Mouse (Mus musculus): ENCODE measurements around the gene Prpsap1. TPM values are rescaled to one million over a fixed set of nuclear protein-coding genes. Genes with fewer than 3 reads are reported as not detected.

Prpsap1 gene
- polyA plus RNA-seq, 1 experiment from 2014 or later, result 45.1 TPM

DNA sequence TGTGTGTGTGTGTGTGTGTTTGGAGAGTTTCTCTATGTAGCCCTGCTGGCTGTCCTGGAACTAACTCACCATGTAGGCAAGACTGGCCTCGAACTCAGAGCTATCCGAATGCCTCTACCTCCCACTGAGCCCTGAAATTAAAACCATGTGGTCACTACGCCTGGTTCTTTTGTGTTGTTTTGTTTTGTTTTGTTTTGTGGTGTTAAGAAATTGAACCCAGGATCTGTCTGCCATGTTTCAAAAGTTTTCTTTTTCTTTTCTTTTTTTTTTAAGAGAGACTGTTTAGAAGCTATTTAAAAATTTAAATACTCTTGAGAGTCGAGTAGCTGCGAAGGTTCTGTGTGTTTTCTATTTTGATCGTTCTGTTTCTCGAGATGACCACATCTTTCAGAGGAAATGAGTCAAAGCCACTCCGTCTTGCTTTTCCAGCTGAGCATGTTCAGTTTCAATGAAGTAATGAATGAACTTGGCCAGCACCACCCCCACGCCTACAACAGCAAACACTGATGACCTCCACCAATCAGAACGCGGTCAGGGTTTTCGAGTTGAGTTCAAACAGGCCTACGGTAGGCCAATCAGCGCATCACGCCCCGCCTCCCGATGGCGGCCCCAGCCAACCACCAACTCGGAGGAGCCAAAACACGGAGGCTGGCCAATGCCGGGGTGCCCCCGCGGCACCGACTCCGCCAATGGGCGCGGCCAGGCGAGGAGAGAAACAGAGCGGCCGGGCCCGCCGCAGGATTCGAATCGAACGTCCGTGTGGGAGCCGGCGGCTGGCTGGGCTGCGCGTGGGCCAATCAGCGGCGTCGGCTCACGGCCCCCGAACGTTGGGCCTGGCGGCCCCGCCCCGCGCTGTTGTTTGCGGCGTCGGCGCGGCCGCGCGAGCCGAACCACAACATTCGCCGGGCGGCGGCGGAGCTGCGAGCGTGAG lies 60.4 kb downstream of the Prpsap1 start, which contains the start of gene Ubald2:
Gene Ubald2, plus strand, starts transcription at position 739 of the 931 bp plus-strand sequence.
- ATAC-seq (ENCODE audit: insufficient read depth), result peak; percentile 96
- Histone ChIP-seq H3K9me3 (replicated peaks) (no peaks in the 10 kb centered on the region), H3K4me3 (replicated peaks) (peak within 1 kb of the TSS; percentile 92), H3K27ac (replicated peaks) (peak within 1 kb of the TSS; percentile 94), H3K4me1 (replicated peaks) (peaks cover 72% of the 10 kb centered on the region), H3K4me2 (peak within 1 kb of the TSS; percentile 73), H3K36me3 (replicated peaks) (peaks cover 25% of the 10 kb centered on the region), H3K9ac (peak within 1 kb of the TSS; percentile 96), H3K27me3 (no peaks in the 10 kb centered on the region)
- 3% methylated on average over 64 of the region's 66 CpGs for WGBS (ENCODE audit: insufficient replicate concordance)

DNA sequence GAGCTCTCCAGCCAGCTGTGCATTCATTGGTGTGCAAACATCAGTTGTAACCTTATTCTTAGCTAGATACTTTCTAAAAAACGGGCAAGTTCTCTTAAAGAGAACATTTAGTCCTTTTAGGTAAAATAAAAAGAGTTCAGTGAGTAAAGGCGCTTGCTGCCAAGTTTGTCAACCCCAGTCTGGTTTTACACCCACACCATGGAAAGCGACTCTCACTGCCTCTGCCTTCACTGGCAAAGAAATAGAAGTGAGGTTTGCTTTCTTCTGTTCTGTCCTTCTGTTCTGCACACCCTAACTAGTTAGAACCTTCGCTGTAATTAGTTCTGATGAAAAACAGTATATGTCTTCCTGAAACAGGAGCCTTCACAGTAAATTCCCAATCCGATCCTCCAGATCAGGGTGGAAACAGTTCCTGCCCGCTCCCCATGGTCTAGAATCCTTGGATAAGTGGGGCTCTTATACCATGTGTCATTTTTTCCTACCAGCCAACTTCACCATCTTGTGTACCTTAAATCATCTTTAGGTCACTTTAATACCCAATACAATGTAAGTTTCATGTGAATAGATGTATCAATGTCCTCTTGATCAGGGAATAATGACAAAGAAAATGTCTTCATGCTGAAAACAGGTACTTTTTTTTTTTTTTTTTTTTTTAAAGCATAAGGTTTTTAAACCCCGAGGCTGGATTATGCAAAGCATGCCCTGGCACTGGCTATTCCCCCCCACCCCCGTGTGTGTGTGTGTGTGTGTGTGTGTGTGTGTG lies 61.2 kb downstream of the Prpsap1 start:
- H3K4me1 ChIP-seq (replicated peaks), result peaks cover 76% of the 10 kb centered on the region
- peak overlapping the region; percentile 73; the same call in 1 of the 2 replicates for H3K27ac ChIP-seq (replicated peaks)
- no peaks in the 10 kb centered on the region for H3K9me3 ChIP-seq (replicated peaks)
- peak overlapping the region; percentile 63 for H3K4me2 ChIP-seq
- 62% methylated on average over 8 of the region's 8 CpGs for WGBS (ENCODE audit: insufficient replicate concordance)
- H3K36me3 ChIP-seq (replicated peaks), result peaks cover 21% of the 10 kb centered on the region
- no peak overlapping the region for H3K9ac ChIP-seq
- no peak for ATAC-seq (ENCODE audit: insufficient read depth)
- H3K4me3 ChIP-seq (replicated peaks), result peak overlapping the region; percentile 30
- no peaks in the 10 kb centered on the region for H3K27me3 ChIP-seq

GRCm38 (mm10) chr11:116432127-116432526 lies 61.9 kb downstream of the Prpsap1 start:
- Histone ChIP-seq H3K9me3 (replicated peaks) (no peaks in the 10 kb centered on the region), H3K4me3 (replicated peaks) (no peak overlapping the region), H3K4me2 (no peak overlapping the region), H3K4me1 (replicated peaks) (peaks cover 69% of the 10 kb centered on the region), H3K36me3 (replicated peaks) (peaks cover 15% of the 10 kb centered on the region), H3K27ac (replicated peaks) (peak overlapping the region; percentile 15; the same call in 1 of the 2 replicates), H3K27me3 (no peaks in the 10 kb centered on the region), H3K9ac (no peak overlapping the region)
- ATAC-seq (ENCODE audit: insufficient read depth), result no peak
- 58% methylated on average over 6 of the region's 6 CpGs for WGBS (ENCODE audit: insufficient replicate concordance)

GRCm38 (mm10) chr11:116431428-116432077 lies 62.4 kb downstream of the Prpsap1 start:
- Histone ChIP-seq H3K36me3 (replicated peaks) (peaks cover 9% of the 10 kb centered on the region), H3K4me2 (peak overlapping the region; percentile 56), H3K9ac (peak overlapping the region; percentile 43; the same call in 1 of the 2 replicates), H3K27me3 (no peaks in the 10 kb centered on the region), H3K27ac (replicated peaks) (0 out of 2 replicates have a peak overlapping the region, but pooled peaks have one; percentile 77), H3K4me1 (replicated peaks) (peaks cover 64% of the 10 kb centered on the region), H3K4me3 (replicated peaks) (0 out of 2 replicates have a peak overlapping the region, but pooled peaks have one; percentile 7), H3K9me3 (replicated peaks) (no peaks in the 10 kb centered on the region)
- 64% methylated on average over 11 of the region's 11 CpGs for WGBS (ENCODE audit: insufficient replicate concordance)
- no peak for ATAC-seq (ENCODE audit: insufficient read depth)

DNA sequence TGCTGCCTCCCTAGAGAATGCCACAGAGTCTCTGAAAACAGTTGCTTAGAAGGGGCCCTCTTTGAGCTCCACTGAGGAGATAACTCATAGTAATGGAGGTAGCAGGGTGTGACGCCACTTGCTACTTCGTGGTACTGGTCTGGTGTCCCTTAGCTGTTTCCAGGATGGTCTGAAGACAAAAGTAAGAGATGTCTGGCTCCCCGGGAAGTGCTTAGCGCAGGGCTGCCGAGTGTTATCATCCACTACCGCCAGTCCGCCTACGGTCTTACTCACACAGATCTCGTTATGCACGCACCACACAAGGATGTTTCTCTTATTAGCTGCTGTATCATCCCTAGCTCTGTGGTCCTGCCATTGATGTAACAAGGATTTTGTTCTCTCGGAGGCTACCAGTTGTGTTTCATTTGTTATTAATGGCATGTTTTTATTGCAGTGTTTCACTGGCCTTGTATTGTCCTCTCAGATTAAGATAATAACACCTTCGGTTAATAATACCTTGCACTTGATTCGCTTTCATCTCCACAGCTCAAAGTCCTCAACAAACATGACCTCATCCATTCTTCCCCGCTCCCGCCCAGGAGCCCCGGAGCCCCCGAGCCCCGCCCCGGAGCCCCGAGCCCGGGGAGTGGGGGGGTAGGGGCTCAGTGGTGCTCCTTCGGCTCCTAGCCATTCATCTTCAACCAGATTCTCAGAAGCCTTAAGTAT lies 63.1 kb downstream of the Prpsap1 start:
- H3K4me3 ChIP-seq (replicated peaks), result peak overlapping the region; percentile 7; the same call in 1 of the 2 replicates
- peaks cover 2% of the 10 kb centered on the region; the same call in 1 of the 2 replicates for H3K36me3 ChIP-seq (replicated peaks)
- 33% methylated on average over 22 of the region's 22 CpGs for WGBS (ENCODE audit: insufficient replicate concordance)
- H3K4me2 ChIP-seq, result peak overlapping the region; percentile 56
- no peaks in the 10 kb centered on the region for H3K27me3 ChIP-seq
- H3K4me1 ChIP-seq (replicated peaks), result peaks cover 57% of the 10 kb centered on the region
- H3K9me3 ChIP-seq (replicated peaks), result no peaks in the 10 kb centered on the region
- no peak for ATAC-seq (ENCODE audit: insufficient read depth)
- H3K9ac ChIP-seq, result peak overlapping the region; percentile 43; the same call in 1 of the 2 replicates
- H3K27ac ChIP-seq (replicated peaks), result peak overlapping the region; percentile 77

DNA sequence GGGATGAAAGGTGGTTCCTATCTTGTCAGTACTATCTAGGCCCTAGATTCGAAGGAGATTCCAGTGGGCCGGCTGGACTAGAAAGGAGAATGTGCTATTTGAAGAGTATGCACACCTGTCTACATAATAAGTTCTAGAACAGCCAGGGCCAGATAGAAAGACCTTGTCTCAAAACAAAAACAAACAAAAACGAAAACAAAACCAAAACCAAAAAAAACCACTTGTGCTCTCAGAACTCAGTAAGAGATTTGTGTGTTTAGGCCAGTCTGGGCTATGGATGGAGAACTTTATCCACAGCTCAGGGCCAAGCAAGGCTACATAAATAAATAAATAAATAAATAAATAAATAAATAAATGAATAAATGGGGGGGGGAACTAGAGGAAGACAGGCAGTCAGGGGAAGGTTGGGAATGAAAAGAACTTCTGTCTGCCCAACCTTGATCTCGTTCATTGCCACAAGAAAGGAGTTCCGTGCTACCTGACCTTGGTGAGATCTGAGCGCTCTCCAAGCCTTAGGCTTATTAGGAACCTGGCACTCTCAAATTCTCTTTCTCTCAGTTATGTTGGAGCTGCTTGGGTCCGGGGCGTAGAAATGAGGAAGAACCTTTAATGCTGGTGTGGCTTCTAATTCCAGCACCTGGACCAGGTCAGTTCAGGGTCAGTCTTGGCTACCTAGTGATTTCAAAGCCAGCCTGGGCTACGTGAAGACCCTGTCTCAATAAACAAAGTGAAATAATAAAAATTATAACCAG lies 64.0 kb downstream of the Prpsap1 start:
- peak overlapping the region; percentile 77 for H3K27ac ChIP-seq (replicated peaks)
- no peaks in the 10 kb centered on the region for H3K27me3 ChIP-seq
- H3K9me3 ChIP-seq (replicated peaks), result no peaks in the 10 kb centered on the region
- peak overlapping the region; percentile 43; the same call in 1 of the 2 replicates for H3K9ac ChIP-seq
- no peak for ATAC-seq (ENCODE audit: insufficient read depth)
- peaks cover 53% of the 10 kb centered on the region for H3K4me1 ChIP-seq (replicated peaks)
- H3K36me3 ChIP-seq (replicated peaks), result no peaks in the 10 kb centered on the region
- H3K4me2 ChIP-seq, result peak overlapping the region; percentile 56
- H3K4me3 ChIP-seq (replicated peaks), result peak overlapping the region; percentile 7; the same call in 1 of the 2 replicates
- 69% methylated on average over 9 of the region's 9 CpGs for WGBS (ENCODE audit: insufficient replicate concordance)

GRCm38 (mm10) chr11:116428872-116429859 lies 64.8 kb downstream of the Prpsap1 start:
- 31% methylated on average over 12 of the region's 13 CpGs for WGBS (ENCODE audit: insufficient replicate concordance)

DNA sequence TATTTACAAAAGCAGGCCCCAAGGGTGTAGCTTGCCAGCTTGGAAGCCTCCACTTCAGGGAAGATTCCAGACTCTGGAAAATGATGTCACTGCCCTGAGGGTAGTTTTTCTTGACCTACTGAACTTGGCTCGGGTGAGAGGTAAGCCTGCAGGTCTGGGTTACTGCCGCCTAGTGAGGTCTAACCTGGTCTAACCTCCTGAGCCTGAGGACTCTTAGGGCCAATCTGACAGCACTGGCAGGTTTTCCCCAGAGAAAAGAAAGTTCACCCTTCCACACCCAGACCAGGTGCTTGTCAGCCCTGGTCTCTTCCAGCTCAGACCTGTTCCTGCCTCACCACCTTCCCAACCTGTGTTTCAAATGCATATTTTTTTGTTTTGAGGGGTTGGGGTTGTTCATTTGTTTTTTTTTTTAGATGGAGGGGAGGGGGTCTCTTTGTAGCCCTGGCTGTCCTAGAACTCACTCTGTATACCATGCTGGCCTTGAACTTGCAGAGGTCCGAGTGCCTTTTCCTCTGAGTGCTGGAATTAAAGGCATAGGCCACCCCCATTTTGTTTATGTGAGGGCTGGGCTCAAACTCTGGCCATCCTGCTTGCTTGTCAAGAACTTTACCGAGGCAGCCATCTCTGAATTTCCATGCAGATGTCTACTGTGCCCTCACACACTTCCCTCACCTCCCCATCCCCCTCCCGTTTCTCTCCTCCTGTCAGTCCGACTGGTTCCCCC lies 67.0 kb downstream of the Prpsap1 start:
- no peaks in the 10 kb centered on the region for H3K27me3 ChIP-seq
- 58% methylated on average over 6 of the region's 6 CpGs for whole genome bisulfite sequencing (ENCODE audit: insufficient replicate concordance)
- ATAC-seq (ENCODE audit: insufficient read depth), result no peak
- no peak overlapping the region for H3K4me3 ChIP-seq (replicated peaks)
- H3K9ac ChIP-seq, result no peak overlapping the region
- no peaks in the 10 kb centered on the region for H3K36me3 ChIP-seq (replicated peaks)
- no peak overlapping the region for H3K4me2 ChIP-seq
- H3K9me3 ChIP-seq (replicated peaks), result no peaks in the 10 kb centered on the region
- H3K27ac ChIP-seq (replicated peaks), result no peak overlapping the region
- peaks cover 48% of the 10 kb centered on the region for H3K4me1 ChIP-seq (replicated peaks)

More at GRCm38 (mm10) chr11:116428872-116429859, 64.8 kb downstream of the Prpsap1 start:
- Histone ChIP-seq H3K4me3 (replicated peaks) (no peak overlapping the region), H3K9ac (peak overlapping the region; percentile 43; the same call in 1 of the 2 replicates), H3K9me3 (replicated peaks) (no peaks in the 10 kb centered on the region), H3K27me3 (no peaks in the 10 kb centered on the region), H3K4me2 (peak overlapping the region; percentile 56), H3K4me1 (replicated peaks) (peaks cover 60% of the 10 kb centered on the region), H3K27ac (replicated peaks) (peak overlapping the region; percentile 77), H3K36me3 (replicated peaks) (no peaks in the 10 kb centered on the region)
- ATAC-seq (ENCODE audit: insufficient read depth), result no peak

Measured in liver, embryonic 15.5 days (tissue).